In the genomic region with DNA sequence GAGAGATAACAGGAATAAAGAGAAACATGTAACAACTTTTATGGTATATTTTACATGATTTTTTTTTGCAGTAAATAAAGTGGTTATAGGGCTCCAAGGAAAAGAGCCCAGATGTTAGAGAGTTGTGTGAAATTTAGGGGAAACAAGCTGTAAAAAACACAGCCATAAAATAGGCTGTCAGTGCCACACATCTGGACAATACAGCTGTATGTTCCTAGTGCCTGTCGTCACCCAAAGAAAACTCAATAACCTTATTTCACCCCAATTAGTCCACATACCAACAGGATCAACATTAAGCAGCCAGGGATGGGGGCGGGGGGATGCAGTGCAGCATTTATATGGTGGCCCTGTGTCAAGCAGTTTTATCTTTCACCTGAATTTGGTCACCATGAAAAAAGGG, we compare ENCODE assay signal across 26 mouse cellular contexts.
DNase-seq lines count a peak whose midpoint lies in the region; ATAC-seq lines count a peak whose summit lies in the region.
"Had no signal": no experiment of that assay in that cellular context is flagged by ENCODE, and none has a peak within 500 bp of the region (broad histone marks: within the 10 kb centered on the region; RNA-seq: fewer than 3 reads in every experiment).

No protein-coding gene starts in this region.

- WGBS in limb, embryonic 10.5 days, result 21% methylated on average over 2 of the region's 2 CpGs
- WGBS in limb, embryonic 12.5 days, result 11% methylated on average over 2 of the region's 2 CpGs
- WGBS in midbrain, embryonic 16.5 days, result 72% methylated on average over 2 of the region's 2 CpGs

- peaks cover 58% of the 10 kb centered on the region for H3K4me1 ChIP-seq in limb, embryonic 10.5 days
- peaks cover 41% of the 10 kb centered on the region for H3K4me1 ChIP-seq in limb, embryonic 12.5 days (replicated peaks)
- no peaks in the 10 kb centered on the region for H3K4me1 ChIP-seq in midbrain, embryonic 16.5 days (ENCODE audit: control insufficient read depth, insufficient read depth, low read length)
- H3K4me1 ChIP-seq: forebrain, embryonic 15.5 days had no signal

- ATAC-seq in limb, embryonic 12.5 days (ENCODE audit: insufficient number of reproducible peaks, insufficient read depth, low FRiP score, low TSS enrichment, low read depth), result peak; percentile 89; the same call in 1 of the 2 replicates
- no peak for ATAC-seq in midbrain, embryonic 16.5 days
- ATAC-seq: activated CD4-positive, CD25-positive, alpha-beta regulatory T cell, adult 4 months; CD4-positive, CD25-positive, alpha-beta regulatory T cell, adult 4 months; forebrain, embryonic 13.5 days; forebrain, embryonic 15.5 days; forebrain, postnatal 0 days; Patski had no signal

- H3K36me3 ChIP-seq in limb, embryonic 10.5 days, result no peaks in the 10 kb centered on the region
- no peaks in the 10 kb centered on the region for H3K36me3 ChIP-seq in limb, embryonic 12.5 days
- H3K36me3 ChIP-seq in midbrain, embryonic 16.5 days (ENCODE audit: control insufficient read depth, insufficient read depth, low read length), result no peaks in the 10 kb centered on the region
- H3K36me3 ChIP-seq: embryonic facial prominence, embryonic 10.5 days; embryonic facial prominence, embryonic 12.5 days; forebrain, embryonic 15.5 days; G1E had no signal

- H3K27ac ChIP-seq in limb, embryonic 10.5 days, result peak overlapping the region; percentile 80
- H3K27ac ChIP-seq in limb, embryonic 12.5 days, result no peak overlapping the region
- no peak overlapping the region for H3K27ac ChIP-seq in midbrain, embryonic 16.5 days (ENCODE audit: low read length)
- H3K27ac ChIP-seq: embryonic facial prominence, embryonic 12.5 days; forebrain, embryonic 13.5 days; forebrain, embryonic 15.5 days had no signal

- DNase-seq in embryo, embryonic 10.5 days (ENCODE audit: low spot score), result peak; percentile 24
- no peak for DNase-seq in embryo, embryonic 9.5 days (ENCODE audit: extremely low spot score)
- peak; percentile 88 for DNase-seq in forelimb bud, embryonic 11.5 days (ENCODE audit: low read depth, low spot score)
- DNase-seq in limb, embryonic 10.5 days (ENCODE audit: low spot score), result peak; percentile 73
- DNase-seq in urinary bladder, adult 18-20 months (ENCODE audit: low spot score in 2 of 2), result no peak
- no peak for DNase-seq in kidney, adult 18-20 months
- DNase-seq: adrenal gland, adult 8-10 months; adrenal gland, postnatal 25 days; B cell, adult 2 months; cerebellum, adult 11 months; cerebellum, adult 18-20 months; cerebellum, adult 8-10 months; cerebellum, adult 9-11 months; cerebellum, postnatal 25 days; forebrain, postnatal 0 days had no signal

- no peak overlapping the region for H3K9ac ChIP-seq in limb, embryonic 12.5 days (replicated peaks)
- H3K9ac ChIP-seq in midbrain, embryonic 16.5 days (ENCODE audit: low read depth, low read length), result no peak overlapping the region
- H3K9ac ChIP-seq: embryonic facial prominence, embryonic 12.5 days; forebrain, embryonic 13.5 days; forebrain, embryonic 15.5 days; forebrain, postnatal 0 days had no signal

- no peaks in the 10 kb centered on the region for H3K9me3 ChIP-seq in limb, embryonic 10.5 days (replicated peaks)
- H3K9me3 ChIP-seq in limb, embryonic 12.5 days, result no peaks in the 10 kb centered on the region
- H3K9me3 ChIP-seq in midbrain, embryonic 16.5 days (replicated peaks; ENCODE audit: control insufficient read depth, low read length, poor library complexity, severe bottlenecking), result no peaks in the 10 kb centered on the region
- H3K9me3 ChIP-seq: embryonic facial prominence, embryonic 10.5 days; embryonic facial prominence, embryonic 12.5 days; forebrain, embryonic 13.5 days; forebrain, embryonic 15.5 days had no signal

- H3K27me3 ChIP-seq in limb, embryonic 10.5 days (ENCODE audit: low read depth, poor library complexity, severe bottlenecking), result peaks cover 36% of the 10 kb centered on the region
- H3K27me3 ChIP-seq in limb, embryonic 12.5 days, result peaks cover 5% of the 10 kb centered on the region; the same call in 1 of the 2 replicates
- H3K27me3 ChIP-seq in midbrain, embryonic 16.5 days (ENCODE audit: control insufficient read depth, insufficient read depth, low read depth, low read length), result no peaks in the 10 kb centered on the region
- H3K27me3 ChIP-seq: CH12.LX; forebrain, embryonic 13.5 days; forebrain, embryonic 15.5 days; Patski had no signal

- H3K4me3 ChIP-seq in limb, embryonic 10.5 days, result no peak overlapping the region
- no peak overlapping the region for H3K4me3 ChIP-seq in limb, embryonic 12.5 days (replicated peaks)
- no peak overlapping the region for H3K4me3 ChIP-seq in midbrain, embryonic 16.5 days (ENCODE audit: low read depth, low read length)
- H3K4me3 ChIP-seq: embryonic facial prominence, embryonic 10.5 days; embryonic facial prominence, embryonic 12.5 days; forebrain, embryonic 13.5 days; forebrain, embryonic 15.5 days had no signal

- peak overlapping the region; percentile 25; the same call in 1 of the 2 replicates for H3K4me2 ChIP-seq in limb, embryonic 12.5 days
- no peak overlapping the region for H3K4me2 ChIP-seq in midbrain, embryonic 16.5 days (ENCODE audit: low read length)
- H3K4me2 ChIP-seq: embryonic facial prominence, embryonic 12.5 days; forebrain, embryonic 13.5 days; forebrain, embryonic 15.5 days had no signal

Comparison
In these comparisons a context has a peak if more than half of its experiments do, and no peak if none do; other contexts are left out.
1. DNase-seq: peak in embryo, embryonic 10.5 days (single experiment), forelimb bud, embryonic 11.5 days (single experiment) and limb, embryonic 10.5 days (single experiment); none in embryo, embryonic 9.5 days (single experiment), urinary bladder, adult 18-20 months (0 of 2) and kidney, adult 18-20 months (single experiment).